Mouse (Mus musculus) neural tube, embryonic 15.5 days (tissue): ENCODE data around the gene Prcp. TPM values are rescaled to one million over a fixed set of nuclear protein-coding genes. Genes with fewer than 3 reads are reported as not detected.
A peak's percentile ranks its signal among the peaks of the same experiment; 100 is the strongest.

Experiments used
- ATAC-seq: fragments of 200-750 bp; cut with Nextera tagmentation; 2 replicates; pipeline ENCODE4 v1.8.0; 2017; ENCODE audit warnings: mild to moderate bottlenecking, moderate TSS enrichment, moderate library complexity; ENCODE audit not compliant: low FRiP score
- H3K27ac ChIP-seq: fragments of 300-500 bp; sonication (generic); replicated peaks from 2 replicates; pipeline ENCODE4 v1.5.1; 2015; ENCODE audit warnings: mild to moderate bottlenecking, inconsistent platforms
- H3K27me3 ChIP-seq: fragments of 300-500 bp; sonication (generic); replicated peaks from 2 replicates; pipeline ENCODE4 v1.6.1; 2015; ENCODE audit warnings: inconsistent platforms
- H3K36me3 ChIP-seq: fragments of 300-500 bp; sonication (generic); 2 replicates; pipeline ENCODE4 v1.6.1; 2015; ENCODE audit warnings: inconsistent platforms
- H3K4me1 ChIP-seq: fragments of 300-500 bp; sonication (generic); 2 replicates; pipeline ENCODE4 v1.6.1; 2015; ENCODE audit warnings: inconsistent platforms
- H3K4me2 ChIP-seq: fragments of 300-500 bp; sonication (generic); 2 replicates; pipeline ENCODE4 v1.6.1; 2015; ENCODE audit warnings: inconsistent platforms, mild to moderate bottlenecking, moderate library complexity
- H3K4me3 ChIP-seq: fragments of 300-500 bp; sonication (generic); replicated peaks from 2 replicates; pipeline ENCODE4 v1.5.1; 2015; ENCODE audit warnings: mild to moderate bottlenecking, inconsistent platforms
- H3K9ac ChIP-seq: fragments of 300-500 bp; sonication (generic); replicated peaks from 2 replicates; pipeline ENCODE4 v1.6.1; 2015; ENCODE audit warnings: mild to moderate bottlenecking, inconsistent platforms
- H3K9me3 ChIP-seq: fragments of 300-500 bp; sonication (generic); replicated peaks from 2 replicates; pipeline ENCODE4 v1.6.1; 2016; ENCODE audit warnings: inconsistent platforms
- WGBS: fragments of 180-500 bp; shearing (Covaris S2); methylation state at CpG from one replicate; pipeline ENCODE4 v1.1.7; 2015; ENCODE audit warnings: mixed read lengths; 5-methylcytosine and 5-hydroxymethylcytosine counted together
- polyA plus RNA-seq: library from polyadenylated mRNA; unstranded; fragments of >200 nt; fragmentation: Nextera tagmentation; extraction: Ambion mirVana; gene quantifications from 2 replicates; pipeline ENCODE4 v1.2.1, GENCODE M21; 2015

Gene Prcp
- polyA plus RNA-seq, 1 experiment from 2014 or later = 21.4 TPM

GRCm38 (mm10) chr7:92871596-92871995, 2.7 kb upstream of the Prcp start:
- H3K4me3 ChIP-seq = no peak overlapping the region
- no peak overlapping the region for H3K4me2 ChIP-seq
- H3K9ac ChIP-seq = no peak overlapping the region
- no peaks in the 10 kb centered on the region for H3K9me3 ChIP-seq
- no peak for ATAC-seq
- no peaks in the 10 kb centered on the region for H3K27me3 ChIP-seq
- 97% methylated on average over 4 of the region's 4 CpGs for WGBS
- H3K4me1 ChIP-seq = peaks cover 18% of the 10 kb centered on the region
- H3K27ac ChIP-seq = no peak overlapping the region
- no peaks in the 10 kb centered on the region for H3K36me3 ChIP-seq

GRCm38 (mm10) chr7:92874761-92875408, 615 bp downstream of the Prcp start:
- Histone ChIP-seq H3K4me3 (peak overlapping the region; percentile 70), H3K4me1 (peaks cover 23% of the 10 kb centered on the region), H3K9ac (peak overlapping the region; percentile 80), H3K36me3 (no peaks in the 10 kb centered on the region), H3K27me3 (no peaks in the 10 kb centered on the region), H3K4me2 (peak overlapping the region; percentile 76), H3K27ac (peak overlapping the region; percentile 98), H3K9me3 (no peaks in the 10 kb centered on the region)
- ATAC-seq = peak; percentile 91
- WGBS = under 1% methylated on average over 28 of the region's 29 CpGs

GRCm38 (mm10) chr7:92876066-92876465, 1.8 kb downstream of the Prcp start:
- 34% methylated on average over 3 of the region's 3 CpGs for WGBS
- H3K27ac ChIP-seq = peak overlapping the region; percentile 33; the same call in 1 of the 2 replicates
- peak overlapping the region; percentile 76 for H3K4me2 ChIP-seq
- no peak for ATAC-seq
- H3K36me3 ChIP-seq = no peaks in the 10 kb centered on the region
- H3K27me3 ChIP-seq = no peaks in the 10 kb centered on the region
- H3K4me1 ChIP-seq = peaks cover 23% of the 10 kb centered on the region
- H3K9me3 ChIP-seq = no peaks in the 10 kb centered on the region
- peak overlapping the region; percentile 70 for H3K4me3 ChIP-seq
- H3K9ac ChIP-seq = no peak overlapping the region

- H3K36me3 ChIP-seq = no peaks in the 10 kb centered on the region
- no peaks in the 10 kb centered on the region for H3K27me3 ChIP-seq
- peak overlapping the region; percentile 13 for H3K4me3 ChIP-seq
- peaks cover 23% of the 10 kb centered on the region for H3K4me1 ChIP-seq
- H3K9me3 ChIP-seq = no peaks in the 10 kb centered on the region
- ATAC-seq = no peak
- H3K9ac ChIP-seq = 0 out of 2 replicates have a peak overlapping the region, but pooled peaks have one; percentile 14
- H3K27ac ChIP-seq = 0 out of 2 replicates have a peak overlapping the region, but pooled peaks have one; percentile 18
- peak overlapping the region; percentile 76 for H3K4me2 ChIP-seq
- WGBS = 30% methylated on average over 7 of the region's 7 CpGs
Observed at GRCm38 (mm10) chr7:92876538-92876937, 2.3 kb downstream of the Prcp start.

GRCm38 (mm10) chr7:92878575-92879285, 4.5 kb downstream of the Prcp start:
- ATAC-seq = no peak
- H3K27me3 ChIP-seq = no peaks in the 10 kb centered on the region
- H3K4me3 ChIP-seq = no peak overlapping the region
- H3K4me1 ChIP-seq = peaks cover 19% of the 10 kb centered on the region
- H3K9me3 ChIP-seq = no peaks in the 10 kb centered on the region
- WGBS = 87% methylated on average over 7 of the region's 7 CpGs
- no peak overlapping the region for H3K4me2 ChIP-seq
- H3K36me3 ChIP-seq = no peaks in the 10 kb centered on the region
- no peak overlapping the region for H3K9ac ChIP-seq
- H3K27ac ChIP-seq = no peak overlapping the region

GRCm38 (mm10) chr7:92883850-92884716, 9.8 kb downstream of the Prcp start:
- no peaks in the 10 kb centered on the region for H3K27me3 ChIP-seq
- H3K4me3 ChIP-seq = no peak overlapping the region
- no peaks in the 10 kb centered on the region for H3K9me3 ChIP-seq
- WGBS = 88% methylated on average over 9 of the region's 9 CpGs
- H3K27ac ChIP-seq = no peak overlapping the region
- H3K4me2 ChIP-seq = no peak overlapping the region
- no peaks in the 10 kb centered on the region for H3K4me1 ChIP-seq
- no peaks in the 10 kb centered on the region for H3K36me3 ChIP-seq
- no peak for ATAC-seq
- no peak overlapping the region for H3K9ac ChIP-seq

GRCm38 (mm10) chr7:92884998-92885660, 10.9 kb downstream of the Prcp start:
- WGBS = 80% methylated on average over 6 of the region's 6 CpGs
- H3K36me3 ChIP-seq = no peaks in the 10 kb centered on the region
- H3K9me3 ChIP-seq = no peaks in the 10 kb centered on the region
- ATAC-seq = no peak
- no peaks in the 10 kb centered on the region for H3K4me1 ChIP-seq
- H3K4me2 ChIP-seq = no peak overlapping the region
- H3K9ac ChIP-seq = no peak overlapping the region
- no peak overlapping the region for H3K4me3 ChIP-seq
- H3K27ac ChIP-seq = no peak overlapping the region
- H3K27me3 ChIP-seq = no peaks in the 10 kb centered on the region

- H3K4me3 ChIP-seq = no peak overlapping the region
- H3K9me3 ChIP-seq = no peaks in the 10 kb centered on the region
- no peaks in the 10 kb centered on the region for H3K27me3 ChIP-seq
- WGBS = 86% methylated on average over 7 of the region's 7 CpGs
- no peak overlapping the region for H3K9ac ChIP-seq
- H3K4me2 ChIP-seq = no peak overlapping the region
- 0 out of 2 replicates have a peak, but pooled peaks cover 5% of the 10 kb centered on the region for H3K4me1 ChIP-seq
- no peak overlapping the region for H3K27ac ChIP-seq
- no peak for ATAC-seq
- H3K36me3 ChIP-seq = no peaks in the 10 kb centered on the region
Observed at GRCm38 (mm10) chr7:92886801-92887200, 12.5 kb downstream of the Prcp start.

- H3K36me3 ChIP-seq = no peaks in the 10 kb centered on the region
- no peaks in the 10 kb centered on the region for H3K27me3 ChIP-seq
- H3K4me3 ChIP-seq = no peak overlapping the region
- no peak for ATAC-seq
- H3K27ac ChIP-seq = no peak overlapping the region
- 0 out of 2 replicates have a peak, but pooled peaks cover 5% of the 10 kb centered on the region for H3K4me1 ChIP-seq
- 91% methylated on average over 5 of the region's 5 CpGs for WGBS
- H3K9ac ChIP-seq = no peak overlapping the region
- H3K4me2 ChIP-seq = no peak overlapping the region
- no peaks in the 10 kb centered on the region for H3K9me3 ChIP-seq
Observed at GRCm38 (mm10) chr7:92887230-92887629, 13.0 kb downstream of the Prcp start.

GRCm38 (mm10) chr7:92890211-92890610, 15.9 kb downstream of the Prcp start:
- Histone ChIP-seq H3K27ac (no peak overlapping the region), H3K27me3 (no peaks in the 10 kb centered on the region), H3K9ac (no peak overlapping the region), H3K9me3 (no peaks in the 10 kb centered on the region), H3K36me3 (no peaks in the 10 kb centered on the region), H3K4me1 (0 out of 2 replicates have a peak, but pooled peaks cover 5% of the 10 kb centered on the region), H3K4me3 (no peak overlapping the region), H3K4me2 (no peak overlapping the region)
- ATAC-seq = no peak
- 32% methylated on average over 1 of the region's 1 CpGs for WGBS

- H3K27me3 ChIP-seq = no peaks in the 10 kb centered on the region
- H3K4me1 ChIP-seq = 0 out of 2 replicates have a peak, but pooled peaks cover 5% of the 10 kb centered on the region
- H3K4me2 ChIP-seq = no peak overlapping the region
- no peak for ATAC-seq
- H3K9me3 ChIP-seq = no peaks in the 10 kb centered on the region
- H3K4me3 ChIP-seq = no peak overlapping the region
- no peaks in the 10 kb centered on the region for H3K36me3 ChIP-seq
- no peak overlapping the region for H3K27ac ChIP-seq
- WGBS = 25% methylated on average over 4 of the region's 4 CpGs
- H3K9ac ChIP-seq = no peak overlapping the region
Observed at GRCm38 (mm10) chr7:92890618-92891230, 16.5 kb downstream of the Prcp start.
